Mouse (Mus musculus) layer of hippocampus, adult 18-20 months (tissue): Measurements from ENCODE around the gene Nrxn3. TPM values are rescaled to one million over a fixed set of nuclear protein-coding genes. Genes with fewer than 3 reads are reported as not detected.

Source experiments
- DNase-seq, 2 experiments: peaks; one replicate each; pipeline ENCODE4 v3.0.0; 2022; ENCODE audit warnings: low spot score in 2 of 2
- total RNA-seq, 2 experiments: library from RNA; stranded (reverse); gene quantifications; 2 replicates each; pipeline ENCODE4 v1.2.3; 2021

Nrxn3 gene
- total RNA-seq, 2 experiments from 2014 or later: 175 to 204 TPM

DNA sequence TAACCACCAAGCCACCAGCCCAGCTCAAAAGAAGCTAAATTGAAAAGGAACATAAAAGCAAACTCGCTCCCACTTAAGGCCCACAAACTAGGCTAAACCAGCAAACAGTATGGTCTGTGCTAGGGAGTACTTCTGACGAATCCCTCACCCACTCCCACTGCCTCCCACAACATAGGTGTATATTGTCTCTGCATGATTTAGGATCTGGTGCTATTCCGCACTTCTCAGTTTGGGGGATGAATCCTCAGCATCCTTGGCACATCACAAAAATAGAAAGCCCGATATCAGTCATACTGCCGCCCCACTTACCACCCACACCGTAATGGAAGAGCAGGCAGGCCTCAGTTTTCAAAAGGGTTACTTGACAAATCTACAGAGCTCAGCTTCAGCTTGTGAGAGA lies 1072.1 kb downstream of the Nrxn3 start:
- DNase-seq: no peak

DNA sequence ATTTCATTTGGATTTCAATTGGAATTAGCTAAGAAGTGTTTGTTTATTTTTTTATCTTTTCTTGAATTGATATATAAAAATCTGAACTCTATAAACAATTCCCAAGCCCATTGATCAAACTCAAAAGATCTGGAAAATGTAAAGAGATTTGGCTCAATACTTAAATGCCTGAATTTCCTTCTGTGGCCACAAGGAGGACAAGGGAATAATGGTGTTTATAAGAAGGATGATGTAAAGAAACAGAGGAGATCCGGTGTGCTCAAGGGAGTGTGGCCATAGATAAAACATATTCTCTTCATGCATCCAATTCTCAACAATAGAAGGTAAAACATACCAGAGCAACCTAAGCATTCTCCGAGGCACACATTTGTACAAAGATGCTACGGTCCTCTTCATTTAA lies 1085.5 kb downstream of the Nrxn3 start:
- no peak for DNase-seq

DNA sequence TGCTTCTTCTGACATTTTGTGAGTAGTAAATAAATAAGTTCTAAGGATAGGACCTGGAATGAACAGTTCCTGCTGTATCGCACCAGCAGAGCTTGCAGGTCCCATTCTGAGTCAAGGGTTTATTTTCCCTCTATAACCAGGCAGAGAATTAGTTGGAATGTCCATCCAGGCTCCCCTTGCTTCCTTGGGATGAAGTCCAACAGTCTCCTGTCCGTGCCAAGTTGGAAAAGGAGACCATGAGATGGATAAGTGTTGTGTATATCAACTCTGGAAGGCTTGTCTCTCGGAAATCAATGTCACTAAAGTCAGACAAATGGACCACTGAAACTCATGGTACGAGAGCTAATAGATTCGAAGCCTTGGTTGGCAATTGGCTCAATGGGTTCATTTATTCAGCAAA lies 1087.5 kb downstream of the Nrxn3 start:
- no peak for DNase-seq

DNA sequence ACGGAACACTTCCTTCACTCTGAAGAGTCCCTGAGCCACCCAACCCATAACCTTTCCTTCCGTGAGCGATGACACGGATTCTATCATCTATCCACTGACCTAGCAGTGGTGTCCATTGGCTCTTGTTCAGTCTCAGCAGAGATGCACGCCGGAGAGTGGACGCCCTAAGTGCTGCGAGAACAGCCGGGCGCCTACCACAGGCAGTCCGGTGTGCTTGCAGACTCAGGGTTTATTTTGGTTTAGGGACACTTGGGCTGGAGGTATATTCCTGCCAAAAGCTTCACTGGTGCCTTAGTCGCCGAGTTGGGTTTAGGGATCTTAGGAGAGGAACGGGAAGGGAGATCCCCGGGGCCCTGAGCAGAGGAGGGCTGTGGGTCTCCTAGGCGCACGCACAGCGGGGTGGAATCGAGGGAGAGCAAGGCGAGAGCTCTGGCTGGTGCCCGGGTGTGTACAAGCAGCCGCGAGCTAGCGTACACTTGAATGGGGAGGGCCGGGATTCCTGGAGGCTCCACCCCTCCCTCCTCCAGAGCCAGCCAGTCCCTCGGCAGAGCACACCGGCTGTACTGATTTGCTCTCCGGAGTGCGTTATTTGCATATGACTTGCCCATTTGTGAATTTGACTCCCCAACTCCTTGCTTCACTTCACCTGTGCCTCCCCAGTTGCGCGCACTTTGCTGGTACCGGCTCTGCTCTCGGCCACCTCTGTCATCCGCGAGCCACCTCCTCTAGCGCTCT lies 1089.3 kb downstream of the Nrxn3 start:
- peak; percentile 70 to 83 for DNase-seq

DNA sequence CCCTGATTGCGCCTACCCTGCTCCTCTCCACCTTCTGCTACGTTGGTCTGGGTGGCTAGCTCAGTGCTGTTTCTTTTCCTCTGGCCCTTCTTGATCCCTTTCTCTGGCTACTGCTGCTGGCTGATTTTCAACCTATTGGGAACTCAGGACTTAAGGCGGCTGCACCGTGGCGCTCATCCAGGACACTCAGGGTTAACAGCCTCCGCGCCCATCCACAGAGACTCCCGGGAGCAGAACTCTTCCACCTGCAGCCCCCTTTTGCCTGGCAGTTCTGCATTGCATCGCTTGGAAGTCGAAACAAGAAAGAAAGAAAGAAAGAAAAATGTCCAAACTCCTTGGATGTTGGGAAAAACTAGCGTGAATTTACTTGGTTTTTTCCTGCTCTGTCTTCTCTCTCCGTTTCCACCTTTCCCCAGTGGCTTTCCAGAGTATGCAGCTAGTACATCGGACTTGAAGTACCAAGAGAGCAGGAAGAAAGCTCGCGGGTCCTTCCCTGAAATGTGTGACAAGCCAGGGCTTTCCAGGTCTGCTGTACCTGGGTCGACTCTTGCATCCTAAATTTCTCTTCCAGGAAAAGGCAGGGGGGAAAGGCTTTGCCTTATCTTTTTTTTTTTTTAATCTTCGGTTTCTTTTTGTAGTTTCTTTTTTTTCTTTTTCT lies 1090.0 kb downstream of the Nrxn3 start:
- DNase-seq: no peak

DNA sequence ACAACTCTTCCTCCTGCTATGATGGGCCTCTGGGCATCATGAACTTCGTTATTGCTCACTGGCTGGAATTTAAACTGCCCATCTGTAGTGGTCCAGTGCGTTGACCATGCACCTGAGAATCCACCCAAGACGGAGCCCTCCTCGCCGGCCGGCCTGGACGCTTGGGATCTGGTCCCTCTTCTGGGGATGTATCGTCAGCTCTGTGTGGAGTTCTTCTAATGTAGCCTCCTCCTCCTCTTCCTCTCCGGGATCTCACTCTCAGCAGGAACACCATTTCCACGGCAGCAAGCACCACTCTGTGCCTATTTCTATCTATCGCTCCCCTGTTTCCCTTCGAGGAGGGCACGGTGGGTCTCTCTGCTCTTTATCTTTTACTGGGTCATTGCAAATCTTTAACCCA lies 1090.6 kb downstream of the Nrxn3 start:
- no peak for DNase-seq

DNA sequence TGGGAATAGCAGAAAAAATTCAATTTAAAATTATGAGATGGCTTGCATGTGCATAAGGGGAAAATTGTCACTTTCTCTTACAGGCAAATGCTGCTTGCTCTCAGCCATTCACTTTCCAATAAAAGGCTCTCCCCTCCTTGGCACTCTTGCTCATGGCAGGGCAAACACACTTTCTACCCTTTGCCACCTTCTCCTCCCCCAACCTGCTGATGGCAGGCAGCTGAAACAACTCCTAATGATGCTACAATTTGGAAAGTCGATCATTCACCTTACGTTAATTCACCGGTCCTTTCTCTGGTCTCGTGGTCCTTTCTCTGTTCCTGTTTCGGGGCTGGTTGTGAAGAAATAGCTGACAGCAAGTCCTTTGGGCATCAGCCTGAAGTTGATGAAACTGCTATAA lies 1091.0 kb downstream of the Nrxn3 start:
- DNase-seq: no peak

DNA sequence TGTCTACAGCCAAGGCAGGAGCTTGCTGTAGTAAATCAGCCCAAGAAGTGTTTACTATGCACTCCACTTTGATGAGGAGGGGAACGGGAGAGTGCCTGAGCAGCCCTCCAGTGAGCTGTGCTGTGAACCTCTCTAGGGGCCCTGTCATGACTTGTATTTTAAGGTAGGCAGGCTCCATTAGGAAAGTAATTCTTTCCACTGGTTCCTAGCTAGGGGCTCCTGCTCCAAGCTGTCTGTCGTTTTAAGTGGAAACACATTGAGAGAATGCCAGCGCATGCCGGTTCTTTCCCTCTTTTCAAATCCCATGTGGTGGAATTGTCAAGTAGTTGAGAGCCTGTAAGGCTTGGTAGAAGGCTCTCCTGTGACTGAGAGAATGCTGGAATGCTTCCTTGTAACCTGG lies 1091.9 kb downstream of the Nrxn3 start:
- DNase-seq: no peak

DNA sequence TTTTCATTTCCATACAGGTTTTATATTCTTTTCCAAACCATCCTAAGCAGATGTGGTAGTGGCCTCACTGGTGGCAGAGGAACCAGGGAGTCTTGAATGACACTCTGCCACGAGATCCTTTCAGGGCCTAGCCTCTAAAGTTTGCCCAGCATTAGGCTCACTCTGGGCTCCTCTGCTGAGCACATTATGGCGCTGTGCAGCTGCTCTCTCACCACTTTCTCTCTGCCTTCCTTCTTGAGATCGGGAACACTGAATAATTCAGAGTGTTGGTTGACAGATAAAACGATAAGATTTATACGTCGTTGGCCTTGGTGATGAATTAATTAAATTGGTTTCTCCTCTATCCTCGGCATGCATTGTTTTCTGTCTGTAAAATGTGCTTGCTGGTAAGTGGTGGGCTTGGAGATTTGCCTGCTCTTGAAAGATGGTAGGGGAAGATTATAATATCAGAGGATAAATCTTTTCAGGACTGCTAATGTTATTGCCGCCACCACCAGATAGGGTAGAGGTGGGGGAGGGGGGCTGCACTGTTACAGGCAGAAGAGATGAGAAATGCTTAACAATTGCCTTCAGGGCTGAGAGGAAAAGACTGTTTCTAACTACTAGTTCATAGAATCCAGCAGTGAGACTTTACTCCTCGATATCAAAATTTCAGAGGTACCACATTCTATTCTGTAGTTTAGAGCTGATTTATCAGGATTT lies 1094.5 kb downstream of the Nrxn3 start:
- DNase-seq: peak in 1 of 2 experiments; percentile 27

DNA sequence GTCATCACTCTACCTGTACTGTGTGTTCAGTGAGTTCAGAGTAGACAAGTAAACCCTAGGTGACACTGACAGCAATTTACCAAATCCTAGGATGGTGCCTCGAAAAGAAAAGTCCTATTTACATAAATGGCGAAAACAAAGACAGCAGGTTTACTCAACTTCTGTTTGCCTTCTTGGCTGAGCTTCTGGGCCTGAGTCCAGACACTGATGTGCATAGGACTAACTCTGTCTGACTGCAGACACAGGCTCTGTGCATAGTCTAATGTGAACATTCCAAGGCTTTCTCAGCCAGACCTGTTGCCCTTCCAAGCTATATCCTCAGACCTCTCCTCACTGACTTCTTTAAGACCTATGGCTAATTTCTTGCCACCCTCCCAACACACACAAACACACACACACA lies 1095.5 kb downstream of the Nrxn3 start:
- peak in 1 of 2 experiments; percentile 24 for DNase-seq

DNA sequence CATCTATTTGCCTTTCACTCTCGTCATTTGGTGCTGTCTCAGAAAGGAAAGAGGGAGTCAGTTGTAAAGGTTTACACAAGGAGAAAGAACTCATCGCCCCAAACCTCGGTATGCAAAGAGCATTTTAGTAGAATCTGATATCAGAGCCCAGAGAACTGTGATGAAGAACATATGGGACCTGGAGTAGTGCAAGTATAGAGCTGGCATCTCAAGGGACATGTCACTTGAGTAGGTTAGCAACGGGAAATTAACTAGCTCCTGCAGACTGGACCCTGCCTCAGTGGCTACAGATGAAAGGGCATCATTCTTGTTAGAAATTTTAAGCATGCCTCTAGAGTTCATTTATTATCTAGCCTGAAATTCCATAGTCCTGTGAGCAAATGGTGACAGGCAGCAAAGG lies 1099.5 kb downstream of the Nrxn3 start:
- DNase-seq: no peak

DNA sequence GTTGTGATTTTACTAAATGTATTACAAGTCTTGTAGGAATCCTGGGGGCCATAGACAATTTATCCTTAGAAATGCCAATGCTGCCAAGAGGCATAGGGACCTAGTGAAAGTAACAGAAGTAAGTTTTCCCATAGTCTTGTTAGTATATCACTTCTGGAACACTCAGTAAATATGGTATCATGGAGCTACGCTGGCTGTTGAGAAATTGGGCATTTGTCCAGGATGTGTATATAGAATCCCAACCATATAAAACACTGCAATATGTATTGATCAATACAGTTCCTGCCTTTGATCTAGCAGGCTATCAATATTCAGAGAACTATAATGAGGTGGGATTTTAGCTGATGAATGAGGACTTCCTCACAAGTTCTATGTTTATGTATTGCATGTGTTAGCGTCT lies 1107.3 kb downstream of the Nrxn3 start:
- DNase-seq: no peak

DNA sequence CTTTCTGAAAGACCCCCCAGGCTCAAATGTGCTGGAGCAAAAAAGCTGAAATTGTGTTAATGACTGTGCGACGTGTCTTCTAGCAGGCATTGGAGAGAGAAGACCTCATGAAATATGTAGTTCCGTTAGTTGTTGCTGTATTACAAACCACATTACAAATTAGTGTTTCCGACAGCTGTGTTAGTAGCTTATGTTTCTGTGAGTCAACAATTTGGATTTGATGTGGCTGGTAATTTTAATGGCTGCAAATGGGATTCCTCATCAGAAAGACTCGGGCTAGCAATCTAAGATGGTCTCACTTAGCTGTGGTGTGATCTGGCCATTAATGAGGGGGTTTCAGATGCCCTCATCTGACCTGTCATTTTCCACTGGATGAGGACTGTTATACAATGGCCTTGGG lies 1107.7 kb downstream of the Nrxn3 start:
- no peak for DNase-seq

DNA sequence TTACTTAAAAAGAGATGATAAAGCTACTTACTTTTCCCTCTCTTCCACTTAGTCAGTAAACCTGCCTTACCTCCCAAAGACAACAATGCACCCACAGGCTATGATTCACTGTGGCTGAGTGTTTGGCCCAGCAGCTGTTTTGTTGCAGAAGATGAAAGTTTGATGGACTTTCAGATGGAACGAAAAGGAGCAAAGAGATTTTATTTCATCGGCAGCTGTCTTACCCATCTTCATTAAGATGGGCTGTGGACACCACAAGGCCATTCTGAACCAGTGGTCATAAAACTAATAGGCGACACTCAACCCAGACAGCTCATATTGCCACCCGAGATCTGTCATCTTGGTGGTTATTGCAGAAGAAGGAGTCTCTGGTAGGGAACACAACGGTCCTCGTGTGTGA lies 1108.6 kb downstream of the Nrxn3 start:
- no peak for DNase-seq

DNA sequence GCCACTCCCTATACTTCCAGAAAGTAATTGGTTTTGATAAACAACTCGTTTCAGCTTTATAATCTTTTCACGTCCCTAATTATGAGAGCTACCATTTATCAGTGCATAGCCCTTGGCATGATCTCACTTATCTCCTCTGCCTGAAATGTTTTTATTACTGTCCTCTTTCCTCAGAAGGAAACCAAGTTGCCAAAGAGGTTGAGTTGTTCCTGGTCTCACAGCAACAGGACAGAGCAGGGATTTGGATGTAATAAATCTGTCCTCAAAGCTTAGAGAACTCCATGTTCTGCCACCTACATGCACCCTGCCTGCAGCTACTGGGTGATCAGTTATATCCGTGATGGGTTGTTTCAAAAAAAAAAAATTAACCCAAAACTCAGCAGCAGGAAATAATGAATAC lies 1113.6 kb downstream of the Nrxn3 start:
- no peak for DNase-seq

DNA sequence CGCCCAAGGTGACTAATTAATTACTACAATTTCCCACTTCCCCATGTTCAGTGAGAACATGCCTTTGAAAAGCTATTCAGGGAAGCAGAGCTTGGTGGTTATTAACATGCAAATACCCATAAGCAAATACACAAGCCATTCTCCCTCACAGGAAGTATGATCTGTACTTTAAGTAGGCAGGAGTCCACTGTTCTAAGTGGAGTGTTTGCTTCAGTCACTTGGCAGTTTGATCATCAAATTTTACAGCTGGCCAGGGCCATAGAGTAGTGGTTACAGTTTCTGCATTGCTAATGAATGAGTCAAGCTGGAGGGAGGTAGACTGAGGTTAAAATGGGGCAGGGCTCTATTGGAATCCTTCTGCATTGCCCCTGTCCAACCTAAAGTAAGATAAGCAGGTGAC lies 1120.2 kb downstream of the Nrxn3 start:
- DNase-seq: no peak

DNA sequence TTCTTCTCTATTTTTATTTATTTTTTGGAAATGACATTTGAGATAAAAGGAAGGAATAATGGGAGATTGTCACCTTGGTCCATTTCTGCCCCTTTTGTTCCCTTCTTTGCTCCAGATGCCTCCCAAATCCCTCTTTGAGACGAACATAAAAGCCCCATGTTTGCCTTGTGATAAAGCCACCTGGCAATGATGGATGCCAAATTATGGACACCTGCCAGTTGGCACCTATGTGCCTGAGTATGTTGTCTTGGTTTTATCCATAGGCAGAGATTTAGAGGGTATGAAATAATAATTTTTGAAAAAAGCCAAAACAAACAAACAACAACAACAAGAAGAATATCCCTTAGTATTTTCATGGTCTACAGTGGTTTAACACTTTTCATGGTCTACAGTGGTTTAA lies 1125.4 kb downstream of the Nrxn3 start:
- no peak for DNase-seq

DNA sequence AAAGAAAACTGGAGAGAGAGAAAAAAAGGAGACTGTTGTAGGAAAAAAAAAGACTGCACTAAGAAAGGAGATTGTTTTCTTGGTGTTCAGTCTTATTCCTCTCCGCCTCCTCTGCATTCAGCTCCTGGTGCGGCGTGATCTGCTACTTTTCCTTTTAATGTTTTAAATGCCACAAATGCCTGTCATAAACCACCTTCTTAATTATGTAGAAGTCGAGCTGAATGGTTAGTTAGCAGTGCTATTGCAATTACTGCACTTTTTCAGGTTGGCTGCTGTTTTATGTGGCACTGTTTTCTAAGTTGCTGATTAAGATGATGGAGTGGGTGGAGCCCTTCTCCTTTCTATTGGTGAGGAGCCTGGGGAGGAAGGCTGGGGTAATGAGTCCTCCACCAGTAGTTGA lies 1131.7 kb downstream of the Nrxn3 start:
- DNase-seq: no peak

DNA sequence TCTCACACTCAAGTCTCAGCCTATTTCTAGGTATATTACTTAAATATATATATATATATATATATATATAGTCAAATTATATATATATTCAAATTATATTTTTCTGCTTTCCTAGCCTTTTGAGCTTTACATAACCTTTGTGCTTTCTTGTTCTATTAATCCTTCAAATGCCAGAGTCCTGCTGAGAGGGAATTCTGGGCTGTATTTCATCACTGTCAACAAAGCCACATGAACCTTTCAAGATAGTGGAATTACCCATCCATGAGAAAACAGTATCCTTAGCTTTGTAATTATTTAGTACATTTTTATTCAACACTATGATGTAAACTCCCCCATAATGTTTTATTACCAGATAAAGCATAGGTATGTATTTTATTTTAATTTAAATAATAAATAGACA lies 1144.4 kb downstream of the Nrxn3 start:
- DNase-seq: no peak

DNA sequence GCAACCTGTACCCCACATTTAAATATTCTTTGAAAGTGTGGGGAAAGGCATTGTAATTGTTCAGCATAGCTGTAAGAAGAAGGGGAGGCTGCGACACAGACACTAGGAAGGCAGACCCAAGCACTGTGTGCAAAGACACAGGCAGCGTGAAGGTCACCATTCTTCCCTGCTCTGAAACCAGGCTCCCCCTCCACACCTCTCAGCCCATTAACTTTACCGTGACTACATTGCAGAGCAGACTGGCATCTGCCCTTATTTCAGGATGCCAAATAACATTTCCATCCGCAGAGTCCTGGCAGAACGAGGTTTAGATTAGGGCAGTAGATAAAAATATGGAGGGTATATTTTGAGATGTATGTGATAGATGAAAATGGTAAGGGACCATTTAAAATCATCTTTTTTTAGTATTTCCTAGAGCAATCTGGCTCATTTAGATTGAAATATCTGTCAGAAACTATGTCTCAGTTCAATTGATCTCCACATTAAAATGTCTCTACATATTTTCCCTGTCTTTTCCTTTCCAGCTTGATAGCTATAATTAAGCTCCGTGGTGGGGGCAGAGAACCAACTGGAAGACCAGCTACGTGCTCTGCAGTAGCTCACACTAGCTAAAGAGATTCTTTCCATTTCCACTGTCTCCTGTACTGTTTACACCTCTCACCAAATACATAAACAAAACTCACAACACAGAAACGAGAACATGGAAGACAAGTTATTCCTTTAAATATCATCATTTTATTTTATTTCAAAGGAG lies 1160.1 kb downstream of the Nrxn3 start:
- DNase-seq: peak in 1 of 2 experiments; percentile 27

DNA sequence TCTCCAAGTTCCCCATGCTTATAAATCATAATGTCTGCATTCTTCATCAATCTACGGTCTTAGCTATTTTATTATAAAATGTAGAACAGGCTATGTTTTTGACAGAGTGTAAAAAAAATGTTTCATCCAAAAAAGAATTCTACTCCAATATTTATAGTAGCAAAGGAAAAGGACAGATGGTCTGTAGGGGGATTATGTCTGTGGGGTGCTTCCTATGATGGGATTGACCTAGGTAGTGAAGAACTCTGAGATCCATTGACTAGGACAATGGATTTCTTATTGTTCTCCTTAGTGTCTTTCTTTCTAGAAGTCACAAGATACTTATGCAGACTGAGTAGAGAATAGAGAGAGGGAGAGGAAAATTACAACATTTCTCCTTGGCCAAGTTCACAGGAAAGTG lies 1161.9 kb downstream of the Nrxn3 start:
- DNase-seq: no peak

DNA sequence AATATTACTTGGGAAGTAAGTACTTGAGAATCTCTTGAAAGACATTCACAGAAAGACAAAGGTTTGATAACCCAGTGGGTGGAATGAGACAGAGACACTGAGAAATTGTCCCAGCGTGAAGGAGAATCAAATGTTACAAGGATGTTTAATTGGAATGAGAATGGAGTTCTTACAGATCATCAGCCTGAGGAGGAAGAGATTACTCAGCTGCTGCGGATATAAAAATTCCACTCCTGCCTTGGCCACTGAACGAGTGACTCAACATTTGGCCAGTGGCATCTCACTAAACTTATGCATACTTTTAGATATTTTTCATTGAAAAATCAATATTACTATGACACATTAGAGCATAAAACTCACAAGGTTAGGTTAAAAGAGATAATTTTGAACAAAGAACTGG lies 1166.0 kb downstream of the Nrxn3 start:
- no peak for DNase-seq
